ENCODE assay signal across 25 mouse cellular contexts in genomic region chr4:95856008-95856407, GRCm38 (mm10).
DNase-seq lines count a peak whose midpoint lies in the region; ATAC-seq and TF ChIP-seq lines count a peak whose summit lies in the region.
"Had no signal": no experiment of that assay in that cellular context is flagged by ENCODE, and none has a peak within 500 bp of the region (broad histone marks: within the 10 kb centered on the region; RNA-seq: fewer than 3 reads in every experiment).

No protein-coding gene starts in this region.

- no peak overlapping the region for H3K4me3 ChIP-seq in forebrain, embryonic 14.5 days (ENCODE audit: low read depth, low read length)
- no peak overlapping the region for H3K4me3 ChIP-seq in forebrain, embryonic 11.5 days (ENCODE audit: low read depth, low read length)
- no peak overlapping the region for H3K4me3 ChIP-seq in heart, embryonic 10.5 days
- H3K4me3 ChIP-seq in layer of hippocampus, adult 2 months: no peak overlapping the region
- H3K4me3 ChIP-seq in hindbrain, embryonic 16.5 days (ENCODE audit: low read length): no peak overlapping the region
- H3K4me3 ChIP-seq: embryonic facial prominence, embryonic 13.5 days; erythroblast, embryonic 14.5 days; heart, adult 2 months; hindbrain, embryonic 13.5 days had no signal

- H3K9me3 ChIP-seq in forebrain, embryonic 14.5 days (replicated peaks; ENCODE audit: control insufficient read depth, low read length): no peaks in the 10 kb centered on the region
- no peaks in the 10 kb centered on the region for H3K9me3 ChIP-seq in forebrain, embryonic 11.5 days (ENCODE audit: control insufficient read depth, low read length)
- no peaks in the 10 kb centered on the region for H3K9me3 ChIP-seq in heart, embryonic 10.5 days
- H3K9me3 ChIP-seq in hindbrain, embryonic 16.5 days (ENCODE audit: control insufficient read depth, low read length): no peaks in the 10 kb centered on the region
- H3K9me3 ChIP-seq: embryonic facial prominence, embryonic 13.5 days; G1E; hindbrain, embryonic 13.5 days had no signal

- WGBS in forebrain, embryonic 14.5 days: 70% methylated on average over 2 of the region's 2 CpGs
- WGBS in forebrain, embryonic 11.5 days: 86% methylated on average over 2 of the region's 2 CpGs
- 85% methylated on average over 2 of the region's 2 CpGs for WGBS in heart, embryonic 10.5 days
- WGBS in hindbrain, embryonic 16.5 days: 75% methylated on average over 2 of the region's 2 CpGs

- peak; percentile 49 for DNase-seq in forebrain, embryonic 14.5 days (ENCODE audit: low spot score)
- no peak for DNase-seq in forebrain, embryonic 11.5 days (ENCODE audit: low spot score)
- DNase-seq in heart, embryonic 10.5 days (ENCODE audit: low spot score): peak; percentile 4
- DNase-seq in heart, adult 18-20 months: no peak
- peak in 1 of 2 experiments; percentile 17 for DNase-seq in layer of hippocampus, adult 2 months (ENCODE audit: low spot score in 2 of 2)
- DNase-seq in layer of hippocampus, postnatal 25 days (ENCODE audit: extremely low spot score in 1 of 2, low spot score in 1 of 2): no peak
- DNase-seq in layer of hippocampus, adult 9-11 months: peak; percentile 29
- DNase-seq: adrenal gland, postnatal 10 days; adrenal gland, postnatal 36 days; cerebellum, adult 11 months; cerebellum, adult 2 months; cerebellum, adult 9-11 months; cerebellum, postnatal 25 days; gastrocnemius, postnatal 25 days; heart, adult 2 months had no signal

- H3K36me3 ChIP-seq in forebrain, embryonic 14.5 days (ENCODE audit: control insufficient read depth, insufficient read depth, low read length): no peaks in the 10 kb centered on the region
- H3K36me3 ChIP-seq in forebrain, embryonic 11.5 days (ENCODE audit: control insufficient read depth, insufficient read depth, low read length): no peaks in the 10 kb centered on the region
- no peaks in the 10 kb centered on the region for H3K36me3 ChIP-seq in heart, embryonic 10.5 days
- H3K36me3 ChIP-seq in hindbrain, embryonic 16.5 days (ENCODE audit: control insufficient read depth, insufficient read depth, low read length): no peaks in the 10 kb centered on the region
- H3K36me3 ChIP-seq: embryonic facial prominence, embryonic 13.5 days; G1E; hindbrain, embryonic 13.5 days had no signal

- no peak overlapping the region for H3K4me2 ChIP-seq in forebrain, embryonic 14.5 days (ENCODE audit: low read length)
- H3K4me2 ChIP-seq in forebrain, embryonic 11.5 days (ENCODE audit: low read depth, low read length, severe bottlenecking): no peak overlapping the region
- H3K4me2 ChIP-seq in hindbrain, embryonic 16.5 days (ENCODE audit: low read length): no peak overlapping the region
- H3K4me2 ChIP-seq: embryonic facial prominence, embryonic 13.5 days; heart, embryonic 11.5 days; hindbrain, embryonic 13.5 days had no signal

- H3K9ac ChIP-seq in forebrain, embryonic 14.5 days (ENCODE audit: low read length): no peak overlapping the region
- no peak overlapping the region for H3K9ac ChIP-seq in forebrain, embryonic 11.5 days (ENCODE audit: low read length)
- H3K9ac ChIP-seq in hindbrain, embryonic 16.5 days (ENCODE audit: low read depth, low read length): no peak overlapping the region
- H3K9ac ChIP-seq: embryonic facial prominence, embryonic 13.5 days; hindbrain, embryonic 13.5 days had no signal

- no peak overlapping the region for H3K27ac ChIP-seq in forebrain, embryonic 14.5 days (ENCODE audit: low read depth, low read length)
- H3K27ac ChIP-seq in forebrain, embryonic 11.5 days (ENCODE audit: low read depth, low read length): no peak overlapping the region
- H3K27ac ChIP-seq in heart, embryonic 10.5 days: no peak overlapping the region
- peak overlapping the region; percentile 34; the same call in 1 of the 2 replicates for H3K27ac ChIP-seq in layer of hippocampus, adult 2 months
- H3K27ac ChIP-seq in hindbrain, embryonic 16.5 days (ENCODE audit: low read depth, low read length): no peak overlapping the region
- H3K27ac ChIP-seq: embryonic facial prominence, embryonic 13.5 days; heart, adult 2 months; hindbrain, embryonic 13.5 days; hindbrain, postnatal 0 days had no signal

- H3K4me1 ChIP-seq in forebrain, embryonic 14.5 days (ENCODE audit: control insufficient read depth, insufficient read depth, low read length): no peaks in the 10 kb centered on the region; the same call in 1 of the 2 replicates
- H3K4me1 ChIP-seq in forebrain, embryonic 11.5 days (replicated peaks; ENCODE audit: control insufficient read depth, insufficient read depth, low read length): no peaks in the 10 kb centered on the region
- H3K4me1 ChIP-seq in heart, embryonic 10.5 days: no peaks in the 10 kb centered on the region
- H3K4me1 ChIP-seq in hindbrain, embryonic 16.5 days (ENCODE audit: control insufficient read depth, insufficient read depth, low read depth, low read length): no peaks in the 10 kb centered on the region
- H3K4me1 ChIP-seq: hindbrain, embryonic 13.5 days had no signal

- TF ChIP-seq CTCF in layer of hippocampus, adult 2 months (conservative IDR thresholded peaks at IDR 0.05): no peak

- H3K27me3 ChIP-seq in forebrain, embryonic 14.5 days (replicated peaks; ENCODE audit: control insufficient read depth, insufficient read depth, low read length): no peaks in the 10 kb centered on the region
- no peaks in the 10 kb centered on the region for H3K27me3 ChIP-seq in forebrain, embryonic 11.5 days (ENCODE audit: control insufficient read depth, insufficient read depth, low read length)
- no peaks in the 10 kb centered on the region for H3K27me3 ChIP-seq in heart, embryonic 10.5 days (ENCODE audit: insufficient read depth, poor library complexity, severe bottlenecking)
- H3K27me3 ChIP-seq in hindbrain, embryonic 16.5 days (replicated peaks; ENCODE audit: control insufficient read depth, insufficient read depth, low read length): no peaks in the 10 kb centered on the region
- H3K27me3 ChIP-seq: embryonic facial prominence, embryonic 13.5 days; hindbrain, embryonic 13.5 days; Patski had no signal

- peak; percentile 62 for ATAC-seq in forebrain, embryonic 14.5 days
- ATAC-seq in forebrain, embryonic 11.5 days (replicated peaks; ENCODE audit: low FRiP score): no peak
- no peak for ATAC-seq in hindbrain, embryonic 16.5 days
- ATAC-seq: hindbrain, postnatal 0 days; inflammation-experienced regulatory T-cells, adult 6 months; intestine, embryonic 16.5 days; Patski had no signal

Comparison
In these comparisons a context has a peak if more than half of its experiments do, and no peak if none do; other contexts are left out.
1. DNase-seq: peak in forebrain, embryonic 14.5 days (single experiment), heart, embryonic 10.5 days (single experiment) and layer of hippocampus, adult 9-11 months (single experiment); none in forebrain, embryonic 11.5 days (single experiment), heart, adult 18-20 months (0 of 2) and layer of hippocampus, postnatal 25 days (0 of 2).